Mouse (Mus musculus): ENCODE measurements around the gene Hoxa3.

GRCm38 (mm10) chr6:52170166-52170897, 42.8 kb downstream of the Hoxa3 start:
- no peak for TF ChIP-seq NANOG (IDR thresholded peaks at IDR 0.05; ENCODE audit: borderline replicate concordance, low read length)
- no peak for TF ChIP-seq CTCF (conservative IDR thresholded peaks at IDR 0.05; ENCODE audit: low read length)
- no peak for TF ChIP-seq POU5F1 (IDR thresholded peaks at IDR 0.05; ENCODE audit: borderline replicate concordance, low read length)
